Mouse (Mus musculus) stomach, postnatal 0 days (tissue): Measurements from ENCODE around the gene Ssc5d.
"Not testable (repeated sequence)": the region's sequence is repeated elsewhere in the genome, so short reads cannot be mapped to it uniquely, and the experiment has no call there.

Source experiments
- CTCF ChIP-seq: IDR thresholded peaks from 2 replicates; pipeline ENCODE4 v1.5.1; 2016; ENCODE audit warnings: antibody characterized with exemption, low read depth, mild to moderate bottlenecking, moderate library complexity
- EP300 ChIP-seq: optimal IDR thresholded peaks from 2 replicates; pipeline ENCODE3; 2016; ENCODE audit warnings: antibody characterized with exemption

- TF ChIP-seq CTCF, EP300: not testable (repeated sequence)
These were observed 46.5 kb upstream of the Ssc5d start for GRCm38 (mm10) chr7:4879036-4879435.
